Mouse (Mus musculus): Measurements from ENCODE around the gene Ctrb1. TPM values are rescaled to one million over a fixed set of nuclear protein-coding genes. Genes with fewer than 3 reads are reported as not detected.

Ctrb1 gene
- polyA plus RNA-seq, 1 experiment from 2014 or later, result not detected

DNA sequence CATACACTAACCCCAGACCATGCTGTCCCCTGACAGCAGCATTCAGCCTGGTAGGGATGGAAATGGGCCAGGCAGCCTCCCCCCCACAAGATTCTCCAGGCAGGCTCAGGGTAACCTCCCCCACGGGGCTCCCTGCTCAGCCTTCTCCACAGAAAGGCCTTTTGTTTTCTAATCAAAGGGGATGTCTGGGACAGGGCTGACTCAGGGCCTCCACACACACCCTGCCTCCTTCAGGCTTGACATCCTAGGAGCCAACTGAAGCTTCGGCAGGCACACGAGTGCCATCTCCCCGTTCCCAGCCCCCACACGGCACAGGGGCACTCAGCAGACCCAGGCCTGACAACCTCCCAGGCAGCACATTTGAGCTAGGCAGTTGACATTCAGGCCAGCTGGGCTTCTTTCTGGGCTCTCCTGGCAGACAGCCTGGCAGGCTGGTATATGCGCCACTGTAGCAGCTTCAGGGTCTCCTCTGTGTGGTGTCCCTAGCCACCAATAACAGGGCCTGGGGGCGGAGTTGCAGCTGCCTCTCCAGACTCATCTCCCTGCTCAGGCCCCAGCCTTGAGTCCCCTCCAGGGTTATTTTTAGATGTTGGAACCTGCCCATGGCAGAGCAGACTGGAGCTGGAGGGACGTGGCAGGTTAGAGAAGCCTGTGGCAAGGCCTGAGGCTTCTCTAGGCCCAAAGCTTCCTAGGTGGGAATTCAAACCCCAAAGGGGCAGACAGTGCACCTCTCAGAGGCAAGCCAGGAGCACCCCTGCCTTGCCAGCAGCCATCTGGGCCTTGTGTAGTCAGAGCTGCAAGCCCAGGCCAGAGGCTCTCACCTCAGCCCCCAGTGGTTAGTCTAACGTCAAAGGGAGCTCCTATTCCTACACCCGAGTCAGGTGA is 26.0 kb upstream of the Ctrb1 start:
- peaks cover 70% of the 10 kb centered on the region for H3K4me1 ChIP-seq
- H3K27me3 ChIP-seq (replicated peaks), result no peaks in the 10 kb centered on the region
- peaks cover 72% of the 10 kb centered on the region for H3K36me3 ChIP-seq
- H3K4me2 ChIP-seq, result peak overlapping the region; percentile 57
- H3K27ac ChIP-seq (replicated peaks), result peak overlapping the region; percentile 100
- whole genome bisulfite sequencing, result 18% methylated on average over 10 of the region's 10 CpGs
- H3K9me3 ChIP-seq, result no peaks in the 10 kb centered on the region
- H3K9ac ChIP-seq, result peak overlapping the region; percentile 82
- peak; percentile 56; the same call in 1 of the 2 replicates for ATAC-seq (ENCODE audit: extremely low read depth, insufficient number of reproducible peaks, low FRiP score, low TSS enrichment)
- H3K4me3 ChIP-seq, result peak overlapping the region; percentile 13; the same call in 1 of the 2 replicates

DNA sequence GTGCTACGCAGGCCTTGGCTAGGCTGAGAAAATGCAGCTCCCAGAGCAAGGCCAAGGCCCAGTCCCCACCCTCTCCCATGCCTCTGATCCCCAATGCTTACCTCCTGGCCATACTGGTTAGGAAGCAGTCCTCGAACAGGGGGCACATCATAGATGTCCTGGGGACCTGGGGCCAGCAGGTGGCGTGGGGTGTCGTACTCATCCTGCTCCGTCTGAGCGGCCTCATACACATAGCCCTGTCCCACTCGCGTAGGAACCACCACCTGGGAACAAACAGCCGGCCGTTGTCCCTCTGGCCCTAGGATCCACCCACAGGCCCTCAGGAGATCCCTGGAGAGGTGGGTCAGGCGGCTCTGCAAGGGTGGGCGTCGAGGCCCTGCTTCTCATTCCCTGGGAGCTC is 24.7 kb upstream of the Ctrb1 start:
- H3K36me3 ChIP-seq, result peaks cover 75% of the 10 kb centered on the region
- peaks cover 60% of the 10 kb centered on the region for H3K4me1 ChIP-seq
- no peaks in the 10 kb centered on the region for H3K27me3 ChIP-seq (replicated peaks)
- no peak for ATAC-seq (ENCODE audit: extremely low read depth, insufficient number of reproducible peaks, low FRiP score, low TSS enrichment)
- H3K4me2 ChIP-seq, result no peak overlapping the region
- H3K9ac ChIP-seq, result peak overlapping the region; percentile 82
- WGBS, result 84% methylated on average over 13 of the region's 13 CpGs
- no peaks in the 10 kb centered on the region for H3K9me3 ChIP-seq
- H3K4me3 ChIP-seq, result no peak overlapping the region
- H3K27ac ChIP-seq (replicated peaks), result peak overlapping the region; percentile 100

DNA sequence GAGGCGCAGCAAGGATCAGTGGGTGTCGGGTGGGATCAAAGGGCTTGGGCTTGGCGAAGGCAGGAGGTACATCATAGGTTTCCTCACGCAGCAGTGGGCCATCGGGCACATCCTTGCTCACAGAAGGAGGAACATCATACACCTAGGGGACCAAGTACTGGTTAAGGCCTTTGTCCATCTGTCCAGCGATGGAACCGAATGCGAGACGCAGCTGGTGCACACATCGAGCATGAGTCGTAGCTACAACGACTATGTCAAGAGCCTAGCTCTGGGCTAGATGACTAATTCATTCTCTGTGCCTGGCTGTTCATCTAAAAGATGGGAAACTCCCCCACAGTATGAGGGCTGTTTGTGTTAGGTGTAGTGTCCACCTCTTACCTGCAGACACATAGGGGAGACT is 23.5 kb upstream of the Ctrb1 start:
- Histone ChIP-seq H3K36me3 (peaks cover 75% of the 10 kb centered on the region), H3K27ac (replicated peaks) (no peak overlapping the region), H3K27me3 (replicated peaks) (no peaks in the 10 kb centered on the region), H3K4me2 (no peak overlapping the region), H3K4me1 (peaks cover 48% of the 10 kb centered on the region), H3K4me3 (no peak overlapping the region), H3K9me3 (no peaks in the 10 kb centered on the region), H3K9ac (no peak overlapping the region)
- no peak for ATAC-seq (ENCODE audit: extremely low read depth, insufficient number of reproducible peaks, low FRiP score, low TSS enrichment)
- 87% methylated on average over 12 of the region's 12 CpGs for WGBS

DNA sequence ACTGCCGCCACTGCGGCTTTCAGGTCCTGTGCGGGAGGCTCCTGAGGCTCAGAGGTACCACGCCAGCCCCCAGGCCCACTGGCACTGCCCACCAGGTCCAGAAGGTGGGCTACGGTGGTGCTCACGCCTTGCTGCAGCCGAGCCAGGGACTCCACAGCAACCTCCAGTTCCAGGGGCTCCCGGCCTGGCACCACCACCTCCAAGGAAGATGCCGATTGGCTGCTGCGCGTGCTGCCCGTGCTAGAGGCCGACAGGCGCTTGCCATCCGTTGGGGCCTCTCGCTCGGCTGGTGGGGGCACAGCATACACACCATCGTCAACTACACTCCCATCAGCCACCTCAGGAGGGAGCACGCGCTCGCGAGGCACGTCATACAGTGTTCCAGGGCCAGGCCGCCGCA is 23.0 kb upstream of the Ctrb1 start:
- H3K36me3 ChIP-seq, result peaks cover 75% of the 10 kb centered on the region
- H3K4me1 ChIP-seq, result peaks cover 43% of the 10 kb centered on the region
- ATAC-seq (ENCODE audit: extremely low read depth, insufficient number of reproducible peaks, low FRiP score, low TSS enrichment), result no peak
- 89% methylated on average over 25 of the region's 25 CpGs for WGBS
- no peak overlapping the region for H3K4me3 ChIP-seq
- H3K4me2 ChIP-seq, result no peak overlapping the region
- no peak overlapping the region for H3K9ac ChIP-seq
- H3K27me3 ChIP-seq (replicated peaks), result no peaks in the 10 kb centered on the region
- H3K27ac ChIP-seq (replicated peaks), result no peak overlapping the region
- no peaks in the 10 kb centered on the region for H3K9me3 ChIP-seq

DNA sequence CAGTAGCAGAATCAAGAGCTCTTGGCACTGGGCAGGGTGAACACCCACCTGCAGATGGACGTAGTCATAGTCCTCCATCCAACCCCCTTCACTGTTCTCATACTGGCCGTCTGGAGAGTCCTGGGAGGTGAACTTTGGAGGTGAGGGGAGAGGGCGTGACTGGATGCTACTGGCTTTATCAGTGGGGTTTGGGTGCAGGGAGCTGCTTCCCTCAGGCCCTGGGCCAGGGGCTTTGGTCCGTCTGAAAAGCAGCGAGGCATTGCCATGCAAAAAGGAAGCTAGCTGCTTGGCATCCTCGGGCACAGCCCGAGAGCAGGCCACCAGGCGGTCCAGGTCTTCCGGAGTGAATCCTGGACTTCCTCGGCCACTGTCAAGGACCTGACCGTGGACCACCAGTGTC is 22.5 kb upstream of the Ctrb1 start:
- no peaks in the 10 kb centered on the region for H3K9me3 ChIP-seq
- no peak overlapping the region for H3K9ac ChIP-seq
- ATAC-seq (ENCODE audit: extremely low read depth, insufficient number of reproducible peaks, low FRiP score, low TSS enrichment), result no peak
- no peaks in the 10 kb centered on the region for H3K27me3 ChIP-seq (replicated peaks)
- H3K4me2 ChIP-seq, result no peak overlapping the region
- H3K4me1 ChIP-seq, result peaks cover 38% of the 10 kb centered on the region
- 81% methylated on average over 11 of the region's 11 CpGs for WGBS
- H3K4me3 ChIP-seq, result no peak overlapping the region
- H3K36me3 ChIP-seq, result peaks cover 77% of the 10 kb centered on the region
- no peak overlapping the region for H3K27ac ChIP-seq (replicated peaks)

DNA sequence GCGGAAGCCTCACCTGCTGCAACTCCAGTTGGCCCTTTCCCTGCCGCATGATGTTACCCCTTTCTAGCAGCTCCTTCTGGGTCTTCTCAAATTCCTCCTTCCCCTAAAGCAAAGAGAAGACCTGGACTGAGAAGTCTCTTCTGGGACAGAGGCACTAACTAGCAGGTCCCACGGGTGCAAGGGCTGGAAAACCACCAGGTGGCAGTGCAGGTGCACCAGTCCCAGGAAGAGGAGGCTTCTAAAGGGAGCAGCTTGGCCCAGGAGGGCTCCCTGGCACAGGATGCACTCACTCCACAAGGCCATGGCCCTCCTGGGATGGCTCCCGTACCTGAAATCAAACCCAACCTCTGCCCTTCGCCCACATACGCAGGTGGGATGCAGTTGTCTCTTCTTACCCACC is 21.8 kb upstream of the Ctrb1 start:
- 72% methylated on average over 6 of the region's 6 CpGs for WGBS

DNA sequence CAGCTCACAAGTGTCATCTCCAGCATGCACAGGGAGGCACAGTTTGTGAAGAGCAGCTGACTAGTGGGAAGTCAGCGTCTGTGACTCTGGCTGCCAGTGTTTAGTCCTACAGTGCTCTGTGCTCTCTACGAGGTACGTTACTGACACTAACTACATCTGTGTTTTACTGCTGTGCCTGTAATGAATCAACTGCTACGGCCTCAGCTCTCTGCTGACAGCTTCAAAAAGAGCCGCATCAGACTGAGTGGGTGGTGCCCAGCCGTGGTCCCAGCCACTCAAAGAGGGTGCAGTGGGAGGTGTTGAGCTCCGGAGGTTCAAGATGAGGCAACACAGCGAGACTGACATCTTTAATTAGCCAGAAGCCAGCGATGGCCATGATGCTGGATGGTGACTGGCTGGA is 21.3 kb upstream of the Ctrb1 start:
- peaks cover 86% of the 10 kb centered on the region for H3K36me3 ChIP-seq
- no peak overlapping the region for H3K4me2 ChIP-seq
- no peak overlapping the region for H3K9ac ChIP-seq
- peaks cover 26% of the 10 kb centered on the region for H3K4me1 ChIP-seq
- 0 out of 2 replicates have a peak overlapping the region, but pooled peaks have one; percentile 8 for H3K27ac ChIP-seq (replicated peaks)
- no peak for ATAC-seq (ENCODE audit: extremely low read depth, insufficient number of reproducible peaks, low FRiP score, low TSS enrichment)
- H3K4me3 ChIP-seq, result no peak overlapping the region
- no peaks in the 10 kb centered on the region for H3K9me3 ChIP-seq
- 54% methylated on average over 9 of the region's 9 CpGs for WGBS
- H3K27me3 ChIP-seq (replicated peaks), result no peaks in the 10 kb centered on the region

More for the DNA sequence above, 21.8 kb upstream of the Ctrb1 start:
- Histone ChIP-seq H3K27ac (replicated peaks) (0 out of 2 replicates have a peak overlapping the region, but pooled peaks have one; percentile 8), H3K9me3 (no peaks in the 10 kb centered on the region), H3K4me1 (peaks cover 31% of the 10 kb centered on the region), H3K36me3 (peaks cover 83% of the 10 kb centered on the region), H3K27me3 (replicated peaks) (no peaks in the 10 kb centered on the region), H3K4me2 (no peak overlapping the region), H3K9ac (no peak overlapping the region), H3K4me3 (no peak overlapping the region)
- no peak for ATAC-seq (ENCODE audit: extremely low read depth, insufficient number of reproducible peaks, low FRiP score, low TSS enrichment)

DNA sequence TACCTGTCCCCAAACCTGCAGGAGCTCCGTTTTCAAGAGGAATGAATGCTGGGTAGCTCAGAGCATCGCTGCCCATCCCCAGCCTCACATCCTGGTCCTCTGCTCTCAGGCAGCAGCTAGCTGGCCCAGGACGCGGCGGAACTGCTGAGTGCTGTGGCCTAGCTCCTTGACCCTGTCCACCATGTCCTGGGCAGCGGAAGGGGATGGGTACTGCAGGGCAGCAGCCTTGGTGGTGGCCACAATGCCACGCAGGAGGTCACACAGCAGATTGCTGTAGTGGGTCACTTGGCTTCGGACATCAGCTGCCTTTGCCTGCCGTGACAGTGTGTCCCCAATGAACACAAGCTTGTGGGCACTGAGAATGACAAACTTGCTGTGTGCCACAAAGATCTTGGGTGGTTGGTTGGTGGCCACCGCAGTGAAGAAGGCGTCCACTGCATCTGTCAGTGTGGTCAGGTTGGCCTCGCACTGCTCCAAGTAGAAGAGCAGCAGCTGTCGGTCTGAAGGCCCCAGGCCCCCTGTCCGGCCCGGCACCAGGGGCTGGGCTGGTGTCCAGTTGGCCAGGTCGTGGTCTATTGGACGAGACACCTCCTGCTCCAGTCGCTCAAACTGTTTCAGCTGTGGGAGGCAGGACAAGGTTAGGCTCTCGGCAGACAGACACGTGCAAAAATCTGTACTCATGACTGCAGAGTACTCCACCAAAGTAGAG is 20.1 kb upstream of the Ctrb1 start:
- Histone ChIP-seq H3K27me3 (replicated peaks) (no peaks in the 10 kb centered on the region), H3K9ac (no peak overlapping the region), H3K27ac (replicated peaks) (no peak overlapping the region), H3K4me2 (no peak overlapping the region), H3K9me3 (no peaks in the 10 kb centered on the region), H3K4me1 (peaks cover 23% of the 10 kb centered on the region), H3K36me3 (peaks cover 86% of the 10 kb centered on the region), H3K4me3 (no peak overlapping the region)
- WGBS, result 88% methylated on average over 20 of the region's 20 CpGs
- ATAC-seq (ENCODE audit: extremely low read depth, insufficient number of reproducible peaks, low FRiP score, low TSS enrichment), result no peak

DNA sequence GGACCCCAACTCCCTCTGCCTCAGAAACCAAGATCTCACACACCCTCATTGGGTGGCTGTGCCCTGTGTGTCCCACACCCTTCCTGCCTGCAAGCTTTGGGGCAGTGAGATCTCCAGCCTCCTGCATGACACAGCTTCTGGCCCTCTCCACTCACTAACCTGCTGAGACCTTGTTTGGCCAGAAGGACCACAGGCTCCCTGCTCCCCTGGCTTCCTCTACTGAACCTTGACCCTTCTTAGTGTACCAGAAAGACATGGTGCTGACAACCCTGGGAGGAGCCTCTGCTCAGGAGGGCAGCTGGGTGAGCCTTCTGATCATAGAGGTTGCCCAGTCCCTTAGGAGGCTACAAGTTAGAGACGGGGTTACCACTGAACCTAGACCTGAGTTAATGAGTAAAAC is 18.4 kb upstream of the Ctrb1 start:
- H3K9me3 ChIP-seq, result no peaks in the 10 kb centered on the region
- no peak overlapping the region for H3K4me2 ChIP-seq
- 83% methylated on average over 1 of the region's 1 CpGs for WGBS
- no peak overlapping the region for H3K27ac ChIP-seq (replicated peaks)
- peaks cover 23% of the 10 kb centered on the region for H3K4me1 ChIP-seq
- H3K36me3 ChIP-seq, result peaks cover 69% of the 10 kb centered on the region
- H3K9ac ChIP-seq, result no peak overlapping the region
- H3K4me3 ChIP-seq, result no peak overlapping the region
- no peak for ATAC-seq (ENCODE audit: extremely low read depth, insufficient number of reproducible peaks, low FRiP score, low TSS enrichment)
- H3K27me3 ChIP-seq (replicated peaks), result no peaks in the 10 kb centered on the region

DNA sequence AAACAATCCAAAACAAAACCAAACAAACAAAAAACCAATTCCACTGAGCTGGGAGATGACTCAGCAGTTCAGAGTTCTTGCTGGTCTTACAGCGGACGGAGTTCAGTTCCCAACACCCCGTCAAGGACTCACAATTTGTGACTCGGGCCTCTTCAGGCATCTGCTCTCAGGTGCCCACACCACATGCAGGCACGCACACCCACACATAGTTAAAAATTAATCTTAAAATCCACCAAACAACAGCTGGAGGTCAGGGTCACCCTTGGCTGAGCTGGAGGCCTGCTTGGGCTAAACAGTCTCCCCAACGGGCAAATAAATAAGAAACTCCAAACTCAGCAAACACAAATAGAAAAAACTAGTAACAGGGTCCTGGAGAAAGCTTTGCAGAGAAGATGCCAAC is 17.5 kb upstream of the Ctrb1 start:
- 79% methylated on average over 6 of the region's 6 CpGs for WGBS
- ATAC-seq (ENCODE audit: extremely low read depth, insufficient number of reproducible peaks, low FRiP score, low TSS enrichment), result no peak
- Histone ChIP-seq H3K9ac (no peak overlapping the region), H3K4me2 (no peak overlapping the region), H3K4me1 (peaks cover 23% of the 10 kb centered on the region), H3K27me3 (replicated peaks) (no peaks in the 10 kb centered on the region), H3K9me3 (no peaks in the 10 kb centered on the region), H3K36me3 (peaks cover 59% of the 10 kb centered on the region), H3K27ac (replicated peaks) (no peak overlapping the region), H3K4me3 (no peak overlapping the region)

DNA sequence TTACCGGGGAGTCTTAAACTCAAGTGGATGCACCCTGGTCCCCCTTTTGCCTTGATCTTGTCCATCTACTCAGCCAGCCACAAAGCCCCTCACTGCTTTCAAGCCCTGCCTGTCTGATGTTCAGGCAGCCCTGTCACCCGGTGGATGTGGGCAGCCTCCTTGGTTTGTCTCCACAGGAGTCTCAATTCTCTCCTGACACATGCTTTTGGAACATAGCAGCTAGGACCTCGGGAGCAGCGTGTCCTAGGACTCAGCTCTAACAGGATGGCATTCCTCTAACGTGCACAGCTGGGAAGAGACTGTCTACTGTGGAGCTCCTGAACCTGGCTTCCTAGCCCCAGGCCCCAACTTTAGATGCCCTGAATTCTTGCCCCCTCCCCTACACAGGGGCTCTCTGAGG is 14.9 kb upstream of the Ctrb1 start:
- Histone ChIP-seq H3K36me3 (peaks cover 34% of the 10 kb centered on the region), H3K9me3 (no peaks in the 10 kb centered on the region), H3K27me3 (replicated peaks) (no peaks in the 10 kb centered on the region), H3K4me3 (no peak overlapping the region), H3K9ac (no peak overlapping the region), H3K4me2 (no peak overlapping the region), H3K4me1 (peaks cover 23% of the 10 kb centered on the region), H3K27ac (replicated peaks) (no peak overlapping the region)
- ATAC-seq (ENCODE audit: extremely low read depth, insufficient number of reproducible peaks, low FRiP score, low TSS enrichment), result no peak
- 51% methylated on average over 5 of the region's 5 CpGs for WGBS
